Mouse (Mus musculus) liver, postnatal 0 days (tissue): ENCODE data around the gene Serpine1.

ENCODE experiments used
- CTCF ChIP-seq: sonication (generic); IDR thresholded peaks from 2 replicates; pipeline ENCODE4 v1.5.1; 2016; ENCODE audit warnings: antibody characterized with exemption, low read depth
- EP300 ChIP-seq: IDR thresholded peaks from 2 replicates; pipeline ENCODE4 v1.6.1; 2016; ENCODE audit warnings: antibody characterized with exemption, low read depth, mild to moderate bottlenecking

DNA sequence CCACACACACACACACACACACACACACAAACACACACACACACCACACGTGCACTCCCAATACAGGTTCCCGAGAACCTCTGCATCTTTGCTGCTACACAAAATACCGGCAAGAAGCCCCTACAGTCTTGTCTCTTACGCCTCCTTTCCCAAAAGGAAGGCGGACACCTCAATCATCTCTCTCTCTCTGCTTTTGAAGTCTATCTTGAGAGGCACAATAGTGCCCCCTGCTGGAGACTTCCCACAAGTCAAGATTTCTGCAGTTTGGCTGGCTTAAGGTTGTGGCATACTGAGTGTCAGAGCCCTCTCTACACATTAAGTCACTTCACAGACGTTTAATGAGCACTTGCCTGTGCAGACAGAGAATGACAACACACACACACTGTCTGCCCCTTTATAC is 35.0 kb upstream of the Serpine1 start:
- peak; percentile 94 for TF ChIP-seq CTCF
- no peak for TF ChIP-seq EP300
